Mouse (Mus musculus): ENCODE measurements around the gene Tmem106a. TPM values are rescaled to one million over a fixed set of nuclear protein-coding genes. Genes with fewer than 3 reads are reported as not detected.
"Not testable (repeated sequence)": the region's sequence is repeated elsewhere in the genome, so short reads cannot be mapped to it uniquely, and the experiment has no call there.

Tmem106a gene
- polyA plus RNA-seq, 1 experiment from 2014 or later = 8.0 TPM

DNA sequence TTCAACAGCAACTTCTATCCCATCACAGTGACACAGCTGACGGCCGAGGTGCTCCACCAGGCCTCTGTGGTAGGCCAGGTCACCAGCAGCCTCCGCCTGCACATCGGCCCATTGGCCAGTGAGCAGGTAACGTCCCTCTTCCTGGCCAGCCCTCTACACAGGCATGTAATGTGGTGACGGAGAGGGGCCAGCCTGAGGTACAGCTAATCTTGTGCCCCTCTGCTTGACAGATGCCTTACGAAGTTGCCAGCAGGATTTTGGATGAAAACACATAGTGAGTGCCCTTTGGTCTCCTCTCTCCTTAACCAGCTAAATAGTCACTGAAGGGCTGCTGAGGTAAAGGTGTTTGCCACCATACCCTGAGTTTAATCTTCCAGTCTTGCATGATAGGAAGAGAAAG is 6.8 kb downstream of the Tmem106a start:
- Histone ChIP-seq H3K36me3 (ENCODE audit: control insufficient read depth, insufficient read depth) (no peaks in the 10 kb centered on the region), H3K27me3 (ENCODE audit: control insufficient read depth, insufficient read depth, low read depth, low read length) (no peaks in the 10 kb centered on the region), H3K27ac (ENCODE audit: low read length) (no peak overlapping the region), H3K9ac (ENCODE audit: low read depth, low read length) (no peak overlapping the region), H3K4me3 (ENCODE audit: low read depth, low read length) (no peak overlapping the region), H3K4me2 (ENCODE audit: low read depth, low read length) (no peak overlapping the region), H3K4me1 (ENCODE audit: control insufficient read depth, low read depth, low read length) (peaks cover 2% of the 10 kb centered on the region; the same call in 1 of the 2 replicates), H3K9me3 (replicated peaks; ENCODE audit: control insufficient read depth, low read length) (no peaks in the 10 kb centered on the region)
- ATAC-seq (ENCODE audit: low read depth) = no peak
- 72% methylated on average over 7 of the region's 7 CpGs for WGBS (ENCODE audit: insufficient replicate concordance)

DNA sequence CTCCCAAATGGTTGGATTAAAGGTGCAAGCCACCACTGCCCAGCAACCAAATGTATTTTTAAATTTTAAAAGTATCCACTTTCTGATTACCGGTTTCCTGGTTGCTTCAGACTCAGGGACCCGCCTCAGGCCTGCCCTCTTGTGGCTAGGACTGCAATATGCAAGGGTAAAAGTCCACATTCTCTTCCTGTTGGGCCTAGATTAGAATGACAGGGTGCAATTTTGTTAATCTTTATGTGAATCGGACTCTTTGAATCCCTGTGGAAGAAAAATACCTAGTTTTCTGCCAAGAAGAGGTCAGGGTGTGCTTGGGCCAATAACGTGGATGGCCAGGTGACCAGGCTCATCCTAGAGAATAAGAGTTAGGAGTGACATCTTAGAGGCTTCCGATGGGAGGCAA is 7.4 kb downstream of the Tmem106a start:
- peak; percentile 27; the same call in 1 of the 2 replicates for ATAC-seq (ENCODE audit: low read depth)

DNA sequence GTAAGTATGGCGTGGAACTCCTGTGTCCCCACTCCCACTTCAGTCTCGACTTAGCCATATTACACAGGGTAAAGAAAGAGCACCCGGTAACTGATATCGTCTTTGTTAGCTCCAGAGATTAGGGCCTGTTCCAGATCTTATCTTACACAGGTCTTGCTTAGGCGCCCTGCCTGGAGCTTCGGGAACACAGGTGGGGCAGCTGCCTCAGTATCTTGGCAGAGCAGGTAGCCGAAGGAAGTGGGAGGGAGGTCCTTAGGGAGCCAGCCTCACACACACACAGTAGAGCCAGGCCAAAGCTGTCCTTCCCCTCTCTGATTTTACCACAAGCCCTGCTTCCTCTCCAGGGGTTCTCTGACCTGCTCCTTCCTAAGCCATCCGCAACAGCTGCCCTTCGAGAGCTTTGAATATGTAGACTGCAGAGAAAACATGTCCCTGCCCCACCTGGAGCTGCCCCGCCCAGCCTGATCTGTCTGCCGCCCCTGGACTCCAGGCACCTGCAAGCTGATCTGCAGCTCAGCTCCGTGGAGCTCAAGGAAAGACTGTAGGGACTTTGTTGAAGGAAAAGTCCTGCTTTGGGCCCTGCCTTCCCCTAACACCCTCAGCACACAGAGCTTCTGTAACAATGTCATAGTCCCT is 8.1 kb downstream of the Tmem106a start:
- no peak overlapping the region for H3K4me2 ChIP-seq (ENCODE audit: low read depth, low read length)
- no peak overlapping the region for H3K27ac ChIP-seq (ENCODE audit: low read length)
- WGBS (ENCODE audit: insufficient replicate concordance) = 58% methylated on average over 12 of the region's 12 CpGs
- H3K4me3 ChIP-seq (ENCODE audit: low read depth, low read length) = no peak overlapping the region
- ATAC-seq (ENCODE audit: low read depth) = no peak
- H3K27me3 ChIP-seq (ENCODE audit: control insufficient read depth, insufficient read depth, low read depth, low read length) = no peaks in the 10 kb centered on the region
- H3K9ac ChIP-seq (ENCODE audit: low read depth, low read length) = no peak overlapping the region
- no peaks in the 10 kb centered on the region for H3K9me3 ChIP-seq (replicated peaks; ENCODE audit: control insufficient read depth, low read length)
- H3K4me1 ChIP-seq (ENCODE audit: control insufficient read depth, low read depth, low read length) = peaks cover 2% of the 10 kb centered on the region; the same call in 1 of the 2 replicates
- no peaks in the 10 kb centered on the region for H3K36me3 ChIP-seq (ENCODE audit: control insufficient read depth, insufficient read depth)

More for the DNA sequence above, 7.4 kb downstream of the Tmem106a start:
- Histone ChIP-seq H3K27me3 (ENCODE audit: control insufficient read depth, insufficient read depth, low read depth, low read length) (no peaks in the 10 kb centered on the region), H3K27ac (ENCODE audit: low read length) (no peak overlapping the region), H3K4me3 (ENCODE audit: low read depth, low read length) (no peak overlapping the region), H3K9me3 (replicated peaks; ENCODE audit: control insufficient read depth, low read length) (no peaks in the 10 kb centered on the region), H3K9ac (ENCODE audit: low read depth, low read length) (no peak overlapping the region), H3K4me1 (ENCODE audit: control insufficient read depth, low read depth, low read length) (peaks cover 2% of the 10 kb centered on the region; the same call in 1 of the 2 replicates), H3K36me3 (ENCODE audit: control insufficient read depth, insufficient read depth) (no peaks in the 10 kb centered on the region), H3K4me2 (ENCODE audit: low read depth, low read length) (no peak overlapping the region)
- WGBS (ENCODE audit: insufficient replicate concordance) = 24% methylated on average over 5 of the region's 5 CpGs

DNA sequence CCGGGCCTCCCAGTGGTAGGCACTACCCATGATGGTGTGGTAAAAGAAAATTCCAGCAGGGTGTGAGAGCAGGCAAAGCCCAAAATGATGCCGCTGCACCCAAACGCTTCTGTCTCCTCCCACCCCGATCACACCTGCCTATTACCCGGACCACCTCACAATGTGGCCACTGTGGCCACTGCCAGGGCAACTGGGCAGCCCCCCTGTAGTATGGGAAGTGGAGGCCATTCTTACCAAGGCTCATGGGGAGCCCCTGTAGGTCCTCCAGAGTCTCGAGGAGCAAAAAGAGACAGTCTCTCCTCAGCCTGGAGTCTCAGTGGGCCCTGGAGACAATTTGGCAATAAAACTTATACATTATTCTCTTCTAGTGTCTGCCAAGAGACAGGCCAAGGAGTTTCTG is 17.1 kb downstream of the Tmem106a start, which contains the start of gene Gm11634:
Gene Gm11634 (minus strand): TSS at position 101 of the 400 bp plus-strand sequence.
- Histone ChIP-seq H3K27ac (ENCODE audit: low read length) (no peak within 1 kb of the TSS), H3K9me3 (replicated peaks; ENCODE audit: control insufficient read depth, low read length) (no peaks in the 10 kb centered on the region), H3K4me1 (ENCODE audit: control insufficient read depth, low read depth, low read length) (no peaks in the 10 kb centered on the region), H3K27me3 (ENCODE audit: control insufficient read depth, insufficient read depth, low read depth, low read length) (0 out of 2 replicates have a peak, but pooled peaks cover 2% of the 10 kb centered on the region), H3K4me2 (ENCODE audit: low read depth, low read length) (no peak within 1 kb of the TSS), H3K36me3 (ENCODE audit: control insufficient read depth, insufficient read depth) (no peaks in the 10 kb centered on the region), H3K4me3 (ENCODE audit: low read depth, low read length) (no peak within 1 kb of the TSS), H3K9ac (ENCODE audit: low read depth, low read length) (no peak within 1 kb of the TSS)
- WGBS (ENCODE audit: insufficient replicate concordance) = 61% methylated on average over 6 of the region's 6 CpGs
- ATAC-seq (ENCODE audit: low read depth) = no peak

DNA sequence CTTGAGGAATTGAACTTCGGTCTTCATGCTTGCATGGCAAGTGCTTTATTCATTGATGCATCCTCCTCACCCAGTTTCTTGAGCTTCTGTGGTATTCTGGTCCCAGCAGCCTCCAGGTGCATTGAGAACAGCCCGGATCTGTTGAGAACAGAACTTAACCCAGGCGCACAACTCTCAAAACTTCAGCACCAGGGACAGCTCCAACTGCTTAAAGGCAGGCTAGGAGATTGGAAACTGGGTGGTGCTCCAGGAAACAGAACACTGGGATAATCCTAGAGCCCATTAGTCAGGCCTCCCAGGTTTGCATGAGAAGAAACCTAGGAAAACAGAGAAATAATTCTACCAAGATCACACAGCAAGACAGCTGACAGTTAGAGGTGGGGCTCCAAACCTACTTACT is 20.4 kb downstream of the Tmem106a start:
- H3K27ac ChIP-seq (ENCODE audit: low read length) = no peak overlapping the region
- H3K9ac ChIP-seq (ENCODE audit: low read depth, low read length) = no peak overlapping the region
- no peaks in the 10 kb centered on the region for H3K36me3 ChIP-seq (ENCODE audit: control insufficient read depth, insufficient read depth)
- no peaks in the 10 kb centered on the region for H3K9me3 ChIP-seq (replicated peaks; ENCODE audit: control insufficient read depth, low read length)
- no peak overlapping the region for H3K4me3 ChIP-seq (ENCODE audit: low read depth, low read length)
- 0 out of 2 replicates have a peak, but pooled peaks cover 2% of the 10 kb centered on the region for H3K27me3 ChIP-seq (ENCODE audit: control insufficient read depth, insufficient read depth, low read depth, low read length)
- ATAC-seq (ENCODE audit: low read depth) = no peak
- 6% methylated on average over 3 of the region's 3 CpGs for WGBS (ENCODE audit: insufficient replicate concordance)
- H3K4me1 ChIP-seq (ENCODE audit: control insufficient read depth, low read depth, low read length) = peaks cover 3% of the 10 kb centered on the region
- no peak overlapping the region for H3K4me2 ChIP-seq (ENCODE audit: low read depth, low read length)

DNA sequence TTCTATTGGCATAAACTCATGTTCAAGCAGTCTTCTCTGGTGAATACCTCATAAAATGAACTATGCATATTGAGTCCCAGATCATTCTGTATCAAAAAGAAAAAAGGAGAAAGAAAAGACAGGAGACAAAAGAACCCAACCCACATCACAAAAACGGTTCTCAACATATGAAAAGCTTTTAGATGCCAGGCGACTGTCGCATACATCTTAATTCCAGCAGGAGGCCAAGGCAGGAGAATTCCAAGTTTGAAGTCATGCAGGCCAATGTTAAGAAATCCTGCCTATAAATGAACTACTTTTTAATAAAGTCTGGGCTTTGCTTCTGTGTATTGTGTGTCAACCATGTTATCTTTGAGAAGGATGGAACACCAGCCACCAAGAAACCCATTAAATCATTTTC is 22.1 kb downstream of the Tmem106a start:
- H3K4me3 ChIP-seq (ENCODE audit: low read depth, low read length) = no peak overlapping the region

DNA sequence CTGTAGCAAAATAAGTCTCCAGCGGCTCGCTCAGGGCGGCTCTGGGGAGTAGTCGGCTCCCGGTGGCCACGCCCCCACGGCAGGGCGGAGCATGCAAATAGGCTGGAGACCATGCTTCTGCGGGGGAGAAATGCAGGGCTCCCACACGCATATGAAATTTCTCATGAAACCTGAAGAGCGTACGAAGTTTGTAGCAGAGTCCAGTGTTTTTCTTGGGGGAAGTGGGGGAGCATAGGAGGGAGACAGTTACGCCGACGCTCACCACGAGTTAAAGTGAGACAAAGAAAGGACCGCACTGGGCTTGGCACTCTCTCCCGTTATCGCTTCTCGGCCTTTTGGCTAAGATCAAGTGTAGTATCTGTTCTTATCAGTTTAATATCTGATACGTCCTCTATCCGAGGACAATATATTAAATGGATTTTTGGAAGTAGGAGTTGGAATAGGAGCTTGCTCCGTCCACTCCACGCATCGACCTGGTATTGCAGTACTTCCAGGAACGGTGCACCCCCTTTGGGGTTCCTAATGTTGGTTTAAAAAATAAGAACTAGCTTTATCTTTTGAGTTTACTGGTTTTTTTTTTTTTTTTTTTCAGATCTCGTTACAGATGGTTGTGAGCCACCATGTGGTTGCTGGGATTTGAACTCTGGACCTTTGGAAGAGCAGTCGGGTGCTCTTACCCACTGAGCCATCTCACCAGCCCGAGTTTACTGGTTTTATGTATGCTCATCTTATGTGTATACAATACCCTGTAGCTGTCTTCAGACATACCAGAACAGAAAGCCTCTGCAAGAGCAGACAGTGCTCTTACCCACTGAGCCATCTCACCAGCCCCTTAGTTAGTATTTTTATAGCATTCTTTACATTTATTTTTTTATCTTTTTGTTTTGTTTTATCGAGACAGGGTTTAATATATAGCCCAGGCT is 22.8 kb downstream of the Tmem106a start:
- H3K36me3 ChIP-seq (ENCODE audit: control insufficient read depth, insufficient read depth); H3K4me1 ChIP-seq (ENCODE audit: control insufficient read depth, low read depth, low read length); H3K27me3 ChIP-seq (ENCODE audit: control insufficient read depth, insufficient read depth, low read depth, low read length); H3K9ac ChIP-seq (ENCODE audit: low read depth, low read length); H3K9me3 ChIP-seq (replicated peaks; ENCODE audit: control insufficient read depth, low read length): not testable (repeated sequence)
- Histone ChIP-seq H3K27ac (ENCODE audit: low read length) (peak overlapping the region; percentile 78), H3K4me2 (ENCODE audit: low read depth, low read length) (peak overlapping the region; percentile 58), H3K4me3 (ENCODE audit: low read depth, low read length) (peak overlapping the region; percentile 42)
- peak; percentile 81 for ATAC-seq (ENCODE audit: low read depth)
- WGBS (ENCODE audit: insufficient replicate concordance) = under 1% methylated on average over 30 of the region's 30 CpGs

More for the DNA sequence above, 22.1 kb downstream of the Tmem106a start:
- Histone ChIP-seq H3K4me1 (ENCODE audit: control insufficient read depth, low read depth, low read length) (peaks cover 3% of the 10 kb centered on the region), H3K9me3 (replicated peaks; ENCODE audit: control insufficient read depth, low read length) (no peaks in the 10 kb centered on the region), H3K27me3 (ENCODE audit: control insufficient read depth, insufficient read depth, low read depth, low read length) (0 out of 2 replicates have a peak, but pooled peaks cover 2% of the 10 kb centered on the region), H3K36me3 (ENCODE audit: control insufficient read depth, insufficient read depth) (no peaks in the 10 kb centered on the region), H3K27ac (ENCODE audit: low read length) (no peak overlapping the region), H3K9ac (ENCODE audit: low read depth, low read length) (no peak overlapping the region), H3K4me2 (ENCODE audit: low read depth, low read length) (peak overlapping the region; percentile 58)
- no peak for ATAC-seq (ENCODE audit: low read depth)
- 2% methylated on average over 3 of the region's 3 CpGs for WGBS (ENCODE audit: insufficient replicate concordance)

DNA sequence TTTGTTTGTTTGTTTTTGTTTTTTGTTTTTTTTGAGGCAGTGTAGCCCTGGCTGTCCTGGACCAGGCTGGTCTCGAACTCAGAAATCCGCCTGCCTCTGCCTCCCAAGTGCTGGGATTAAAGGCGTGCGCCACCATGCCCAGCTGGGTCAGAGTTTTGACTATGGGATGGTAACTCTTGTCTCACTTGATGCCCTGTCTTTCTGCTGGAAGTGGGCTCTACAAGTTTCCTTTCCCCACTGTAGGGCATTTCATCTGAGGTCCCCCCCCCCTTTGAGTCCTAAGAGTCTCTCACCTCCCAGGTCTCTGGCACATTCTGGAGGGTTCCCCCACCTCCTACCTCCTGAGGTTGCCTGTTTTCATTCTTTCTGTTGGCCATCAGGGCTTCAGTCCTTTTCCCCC is 25.1 kb downstream of the Tmem106a start:
- H3K9me3 ChIP-seq (replicated peaks; ENCODE audit: control insufficient read depth, low read length); H3K4me3 ChIP-seq (ENCODE audit: low read depth, low read length); H3K27ac ChIP-seq (ENCODE audit: low read length); H3K27me3 ChIP-seq (ENCODE audit: control insufficient read depth, insufficient read depth, low read depth, low read length); H3K36me3 ChIP-seq (ENCODE audit: control insufficient read depth, insufficient read depth); H3K9ac ChIP-seq (ENCODE audit: low read depth, low read length); H3K4me2 ChIP-seq (ENCODE audit: low read depth, low read length); H3K4me1 ChIP-seq (ENCODE audit: control insufficient read depth, low read depth, low read length); ATAC-seq (ENCODE audit: low read depth): not testable (repeated sequence)
- 73% methylated on average over 4 of the region's 4 CpGs for WGBS (ENCODE audit: insufficient replicate concordance)

DNA sequence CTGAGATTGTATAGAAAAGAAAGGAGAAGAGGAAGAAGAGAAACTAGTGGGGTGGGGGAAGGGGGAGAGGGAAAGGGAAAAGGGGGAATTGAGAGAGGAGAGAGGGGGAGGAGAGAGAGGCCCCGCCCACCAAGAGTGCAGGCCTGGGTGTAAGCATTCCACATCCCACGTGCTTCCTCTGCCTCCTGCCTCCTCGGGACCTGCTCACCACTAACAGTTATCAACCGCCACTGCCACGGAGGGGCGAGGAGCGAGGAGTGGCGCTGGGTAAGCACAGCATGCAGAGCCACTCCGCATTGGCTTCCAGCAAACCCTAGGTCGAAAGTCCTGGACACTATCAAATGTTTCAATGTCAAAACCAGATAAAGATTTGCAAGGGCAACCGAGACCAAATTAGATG is 28.4 kb downstream of the Tmem106a start:
- H3K27me3 ChIP-seq (ENCODE audit: control insufficient read depth, insufficient read depth, low read depth, low read length) = no peaks in the 10 kb centered on the region
- 7% methylated on average over 11 of the region's 11 CpGs for WGBS (ENCODE audit: insufficient replicate concordance)
- H3K4me2 ChIP-seq (ENCODE audit: low read depth, low read length) = no peak overlapping the region
- no peak overlapping the region for H3K4me3 ChIP-seq (ENCODE audit: low read depth, low read length)
- no peaks in the 10 kb centered on the region for H3K9me3 ChIP-seq (replicated peaks; ENCODE audit: control insufficient read depth, low read length)
- H3K36me3 ChIP-seq (ENCODE audit: control insufficient read depth, insufficient read depth) = no peaks in the 10 kb centered on the region
- H3K27ac ChIP-seq (ENCODE audit: low read length) = no peak overlapping the region
- ATAC-seq (ENCODE audit: low read depth) = no peak
- peaks cover 11% of the 10 kb centered on the region for H3K4me1 ChIP-seq (ENCODE audit: control insufficient read depth, low read depth, low read length)
- no peak overlapping the region for H3K9ac ChIP-seq (ENCODE audit: low read depth, low read length)
